Mouse (Mus musculus) large intestine, adult 2 months (tissue): ENCODE measurements around the gene Mios. TPM values are rescaled to one million over a fixed set of nuclear protein-coding genes. Genes with fewer than 3 reads are reported as not detected.

Experiments
- DNase-seq: peaks from one replicate; pipeline ENCODE4 v3.0.0-alpha.2; 2012; ENCODE audit warnings: low read depth, low spot score
- WGBS: fragments of 180-500 bp; shearing (Covaris S2); methylation state at CpG from one replicate; pipeline ENCODE4 v1.1.7; 2018; 5-methylcytosine and 5-hydroxymethylcytosine counted together
- polyA plus RNA-seq: library from polyadenylated mRNA; depleted of rRNA; stranded (reverse); fragments of >200 nt; gene quantifications from 2 replicates; pipeline ENCODE4 v1.2.3, GENCODE M21; 2012; rRNA removed

Mios gene
- polyA plus RNA-seq, 1 experiment, result 1.6 TPM

GRCm38 (mm10) chr6:8275098-8275497 is 66.1 kb downstream of the Mios start:
- DNase-seq, result no peak
- WGBS, result 4% methylated on average over 1 of the region's 1 CpGs

DNA sequence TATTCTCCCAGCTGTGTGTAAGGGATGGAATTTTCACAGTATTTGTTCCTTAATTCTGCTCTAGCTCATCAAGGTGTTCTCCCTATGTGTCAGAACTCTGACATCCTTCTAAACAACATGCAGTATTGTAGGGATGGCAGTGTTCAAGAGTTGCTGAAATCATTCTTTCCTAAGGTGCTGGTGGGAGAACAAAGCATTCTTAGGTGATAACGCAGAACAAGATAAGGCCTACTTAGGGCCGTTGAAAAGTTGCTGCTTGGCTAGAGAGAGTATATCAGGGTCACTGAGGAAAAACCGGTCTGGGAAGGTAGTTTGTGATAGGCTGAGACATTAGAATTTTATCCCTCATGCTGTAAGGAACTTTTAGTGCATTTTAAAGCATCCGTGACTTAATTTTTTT is 67.4 kb downstream of the Mios start:
- 75% methylated on average over 4 of the region's 4 CpGs for WGBS

GRCm38 (mm10) chr6:8278426-8279002 is 69.5 kb downstream of the Mios start:
- no peak for DNase-seq
- 81% methylated on average over 5 of the region's 5 CpGs for WGBS

More for the DNA sequence above, 67.4 kb downstream of the Mios start:
- no peak for DNase-seq

GRCm38 (mm10) chr6:8283255-8283654 is 74.2 kb downstream of the Mios start:
- WGBS, result 75% methylated on average over 4 of the region's 4 CpGs

GRCm38 (mm10) chr6:8285401-8285960 is 76.5 kb downstream of the Mios start:
- WGBS, result 66% methylated on average over 3 of the region's 3 CpGs
- no peak for DNase-seq

More at GRCm38 (mm10) chr6:8283255-8283654, 74.2 kb downstream of the Mios start:
- DNase-seq, result no peak

Other genes with a start within 250 kb of the Mios start
- gene Col28a1, start 16.6 kb upstream of the Mios start, polyA plus RNA-seq, result 0.05 and 0.10 TPM in 2 replicates
- gene Rpa3, start 50.0 kb downstream of the Mios start, polyA plus RNA-seq, result 7.4 and 7.7 TPM in 2 replicates
- gene Umad1, start 50.1 kb downstream of the Mios start, polyA plus RNA-seq, result 12.7 and 17.8 TPM in 2 replicates
- 1.7 and 2.2 TPM in 2 replicates for gene Gm45062, start 50.2 kb downstream of the Mios start, polyA plus RNA-seq